Mouse (Mus musculus) forebrain, embryonic 13.5 days (tissue): Measurements from ENCODE around the gene Gm11437. TPM values are rescaled to one million over a fixed set of nuclear protein-coding genes. Genes with fewer than 3 reads are reported as not detected.

Experiments used
- ATAC-seq: fragments of 200-750 bp; cut with Nextera tagmentation; 2 replicates; pipeline ENCODE4 v1.8.0; 2017
- H3K27ac ChIP-seq: fragments of 300-500 bp; sonication (generic); 2 replicates; pipeline ENCODE4 v1.5.1; 2015; ENCODE audit warnings: inconsistent platforms, mild to moderate bottlenecking, moderate library complexity
- H3K27me3 ChIP-seq: fragments of 300-500 bp; sonication (generic); 2 replicates; pipeline ENCODE4 v1.6.1; 2015; ENCODE audit warnings: mild to moderate bottlenecking, inconsistent platforms
- H3K36me3 ChIP-seq: fragments of 300-500 bp; sonication (generic); 2 replicates; pipeline ENCODE4 v1.6.1; 2015; ENCODE audit warnings: mild to moderate bottlenecking, inconsistent platforms; ENCODE audit not compliant: poor library complexity, severe bottlenecking
- H3K4me1 ChIP-seq: fragments of 300-500 bp; sonication (generic); 2 replicates; pipeline ENCODE4 v1.6.1; 2015; ENCODE audit warnings: inconsistent platforms
- H3K4me2 ChIP-seq: fragments of 300-500 bp; sonication (generic); 2 replicates; pipeline ENCODE4 v1.6.1; 2015; ENCODE audit warnings: inconsistent platforms, mild to moderate bottlenecking, moderate library complexity
- H3K4me3 ChIP-seq: fragments of 300-500 bp; sonication (generic); 2 replicates; pipeline ENCODE4 v1.5.1; 2015; ENCODE audit warnings: mild to moderate bottlenecking, inconsistent platforms
- H3K9ac ChIP-seq: fragments of 300-500 bp; sonication (generic); 2 replicates; pipeline ENCODE4 v1.6.1; 2015; ENCODE audit warnings: mild to moderate bottlenecking, inconsistent platforms
- H3K9me3 ChIP-seq: fragments of 300-500 bp; sonication (generic); replicated peaks from 2 replicates; pipeline ENCODE4 v1.6.1; 2016; ENCODE audit warnings: inconsistent platforms
- WGBS: fragments of 180-500 bp; shearing (Covaris S2); methylation state at CpG from one replicate; pipeline ENCODE4 v1.1.7; 2015; 5-methylcytosine and 5-hydroxymethylcytosine counted together
- polyA plus RNA-seq: library from polyadenylated mRNA; unstranded; fragments of >200 nt; fragmentation: Nextera tagmentation; extraction: Ambion mirVana; gene quantifications from 2 replicates; pipeline ENCODE4 v1.2.1, GENCODE M21; 2015

Gm11437 gene
- polyA plus RNA-seq, 1 experiment from 2014 or later = not detected

DNA sequence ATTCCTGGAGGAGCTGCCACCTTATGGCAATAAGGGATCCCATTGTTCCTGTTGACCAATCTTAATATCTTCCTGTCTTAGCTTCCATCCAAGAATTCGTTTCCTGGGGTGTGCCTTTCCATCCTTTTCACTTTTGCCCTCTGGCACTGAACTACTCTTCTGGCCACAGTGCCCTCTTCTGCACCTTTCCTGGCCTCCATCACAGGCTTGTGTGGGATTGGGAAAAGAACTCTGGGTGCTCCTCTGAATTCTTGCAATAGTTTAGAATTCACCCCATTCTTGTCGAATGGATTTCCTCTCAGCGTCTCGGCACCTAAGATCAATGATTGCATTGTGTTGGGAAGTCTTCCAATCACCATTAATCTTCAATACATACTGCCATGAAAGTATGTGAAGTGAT is 11.3 kb upstream of the Gm11437 start:
- Histone ChIP-seq H3K9me3 (no peaks in the 10 kb centered on the region), H3K4me3 (peak overlapping the region; percentile 83), H3K36me3 (no peaks in the 10 kb centered on the region), H3K4me1 (peaks cover 28% of the 10 kb centered on the region), H3K27me3 (peaks cover 10% of the 10 kb centered on the region), H3K4me2 (peak overlapping the region; percentile 65), H3K9ac (peak overlapping the region; percentile 80; the same call in 1 of the 2 replicates), H3K27ac (no peak overlapping the region)
- WGBS = 46% methylated on average over 4 of the region's 4 CpGs
- no peak for ATAC-seq

DNA sequence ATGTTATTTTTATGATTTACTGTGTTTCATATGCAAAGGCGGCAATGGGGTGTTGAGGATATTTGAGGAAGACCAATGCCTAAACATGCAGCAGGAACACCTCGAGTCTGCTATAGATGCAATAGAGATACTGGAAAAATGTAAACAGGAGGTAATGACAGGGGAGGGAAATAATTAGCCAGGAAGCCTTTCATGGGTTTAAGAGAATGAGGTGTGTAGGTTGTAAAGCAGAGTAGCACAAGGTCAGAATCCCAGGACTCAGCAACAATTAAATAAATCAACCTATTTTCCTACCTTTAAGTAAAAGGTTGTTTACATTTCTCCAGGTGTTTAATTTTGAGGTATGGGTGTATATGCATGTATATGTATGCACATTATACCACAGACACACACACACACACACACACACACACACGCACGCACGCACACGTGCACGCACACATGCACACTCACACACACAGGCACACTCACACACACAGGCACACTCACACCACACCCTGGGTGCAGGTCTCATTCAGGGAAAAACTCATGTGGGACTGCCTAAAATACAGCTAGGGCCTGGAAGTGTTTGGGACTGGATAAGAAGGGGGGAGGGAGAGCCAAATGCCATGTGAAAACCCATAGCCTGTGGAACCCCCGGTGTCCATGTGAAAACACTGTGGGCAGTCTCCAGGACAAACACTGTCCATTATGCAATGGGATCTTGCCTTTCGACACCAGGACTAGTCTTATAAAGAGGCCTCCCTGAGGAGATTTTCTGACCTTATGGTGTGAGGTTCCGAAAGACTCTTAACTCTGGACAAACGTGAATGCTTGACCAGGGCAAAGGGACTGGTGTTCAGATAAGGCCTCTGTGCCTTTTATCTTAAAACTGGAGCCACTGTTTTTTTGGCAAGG is 5.5 kb upstream of the Gm11437 start:
- no peak overlapping the region for H3K27ac ChIP-seq
- H3K36me3 ChIP-seq = no peaks in the 10 kb centered on the region
- H3K4me1 ChIP-seq = peaks cover 7% of the 10 kb centered on the region
- H3K4me3 ChIP-seq = no peak overlapping the region
- no peak overlapping the region for H3K9ac ChIP-seq
- H3K9me3 ChIP-seq = no peaks in the 10 kb centered on the region
- peaks cover 8% of the 10 kb centered on the region for H3K27me3 ChIP-seq
- 64% methylated on average over 11 of the region's 11 CpGs for WGBS
- no peak overlapping the region for H3K4me2 ChIP-seq
- ATAC-seq = no peak

DNA sequence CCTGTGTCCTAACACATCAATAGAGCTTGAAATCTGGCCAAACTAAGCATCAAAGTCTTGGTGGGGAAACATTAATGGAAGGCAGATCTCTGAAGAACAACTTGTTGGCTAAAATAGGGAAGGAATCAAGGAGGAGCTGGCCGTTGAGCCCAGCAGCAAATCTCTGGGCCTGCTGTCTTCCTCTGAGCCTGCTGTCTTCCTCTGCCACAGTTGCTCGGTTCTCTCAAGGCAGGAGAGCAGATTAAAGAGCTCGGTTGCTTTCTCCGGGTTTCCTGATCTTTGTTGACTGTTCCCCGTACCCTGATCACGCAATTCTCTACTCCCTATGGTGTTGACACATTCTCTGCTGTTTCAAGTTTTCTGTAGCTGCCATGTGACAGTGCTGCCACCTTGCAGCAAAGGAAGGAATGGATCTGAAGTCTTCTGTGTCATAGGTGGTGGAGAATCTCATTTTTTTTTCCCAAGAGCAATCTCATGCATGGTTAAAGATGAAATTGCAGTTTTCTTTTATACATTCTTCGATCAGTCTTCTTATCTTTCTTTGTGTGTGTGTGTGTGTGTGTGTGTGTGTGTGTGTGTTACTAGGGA is 1.5 kb upstream of the Gm11437 start:
- H3K27me3 ChIP-seq = no peaks in the 10 kb centered on the region; the same call in none of the 2 replicates
- no peaks in the 10 kb centered on the region for H3K36me3 ChIP-seq
- H3K9me3 ChIP-seq = no peaks in the 10 kb centered on the region
- H3K4me3 ChIP-seq = no peak overlapping the region
- peaks cover 7% of the 10 kb centered on the region for H3K4me1 ChIP-seq
- no peak overlapping the region for H3K27ac ChIP-seq
- no peak overlapping the region for H3K9ac ChIP-seq
- WGBS = 25% methylated on average over 7 of the region's 7 CpGs
- no peak overlapping the region for H3K4me2 ChIP-seq
- no peak for ATAC-seq

DNA sequence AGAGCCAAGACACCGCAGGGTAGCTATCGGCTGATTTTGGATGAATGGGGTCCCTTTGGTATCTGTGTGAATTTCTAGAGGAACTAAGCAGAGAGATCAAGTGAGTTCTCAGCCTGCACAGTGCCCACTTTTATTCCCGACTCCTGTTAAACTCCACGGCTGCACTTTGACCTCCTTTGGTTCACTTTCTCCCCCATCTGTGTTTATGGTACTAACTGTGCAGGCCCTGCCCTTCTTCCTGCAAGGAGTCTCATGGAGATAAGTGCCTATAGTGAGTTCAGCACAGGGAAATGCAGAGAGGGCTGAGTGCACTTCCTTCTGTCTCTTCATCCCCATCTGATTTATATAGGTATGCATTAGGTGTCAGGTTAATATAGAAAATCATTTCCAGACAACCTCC is 2.7 kb downstream of the Gm11437 start:
- Histone ChIP-seq H3K4me1 (0 out of 2 replicates have a peak, but pooled peaks cover 2% of the 10 kb centered on the region), H3K27me3 (no peaks in the 10 kb centered on the region; the same call in 1 of the 2 replicates), H3K9me3 (no peaks in the 10 kb centered on the region), H3K27ac (no peak overlapping the region), H3K36me3 (no peaks in the 10 kb centered on the region), H3K4me3 (no peak overlapping the region), H3K4me2 (no peak overlapping the region), H3K9ac (no peak overlapping the region)
- WGBS = 74% methylated on average over 4 of the region's 4 CpGs
- no peak for ATAC-seq

DNA sequence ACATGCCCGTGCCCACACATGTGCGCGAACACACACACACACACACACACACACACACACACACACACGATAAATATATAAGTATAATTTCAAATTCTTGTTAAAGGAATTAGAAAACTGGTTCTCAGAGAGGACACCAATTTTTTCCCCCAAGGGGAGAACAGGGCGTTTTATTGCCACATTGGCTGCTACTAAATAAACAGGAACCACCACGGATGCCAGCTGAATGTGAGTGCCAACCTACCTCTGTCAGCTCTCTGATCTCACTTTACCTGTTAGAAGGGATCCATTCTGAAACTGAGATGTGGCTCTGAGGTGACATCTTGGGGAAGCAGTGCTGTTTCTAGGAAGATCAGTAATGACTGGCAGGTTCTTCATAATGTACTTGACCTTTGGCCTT is 3.2 kb downstream of the Gm11437 start:
- Histone ChIP-seq H3K27ac (no peak overlapping the region), H3K27me3 (no peaks in the 10 kb centered on the region), H3K4me1 (0 out of 2 replicates have a peak, but pooled peaks cover 2% of the 10 kb centered on the region), H3K4me2 (no peak overlapping the region), H3K9ac (no peak overlapping the region), H3K9me3 (no peaks in the 10 kb centered on the region), H3K4me3 (no peak overlapping the region), H3K36me3 (no peaks in the 10 kb centered on the region)
- no peak for ATAC-seq
- WGBS = 90% methylated on average over 6 of the region's 6 CpGs

DNA sequence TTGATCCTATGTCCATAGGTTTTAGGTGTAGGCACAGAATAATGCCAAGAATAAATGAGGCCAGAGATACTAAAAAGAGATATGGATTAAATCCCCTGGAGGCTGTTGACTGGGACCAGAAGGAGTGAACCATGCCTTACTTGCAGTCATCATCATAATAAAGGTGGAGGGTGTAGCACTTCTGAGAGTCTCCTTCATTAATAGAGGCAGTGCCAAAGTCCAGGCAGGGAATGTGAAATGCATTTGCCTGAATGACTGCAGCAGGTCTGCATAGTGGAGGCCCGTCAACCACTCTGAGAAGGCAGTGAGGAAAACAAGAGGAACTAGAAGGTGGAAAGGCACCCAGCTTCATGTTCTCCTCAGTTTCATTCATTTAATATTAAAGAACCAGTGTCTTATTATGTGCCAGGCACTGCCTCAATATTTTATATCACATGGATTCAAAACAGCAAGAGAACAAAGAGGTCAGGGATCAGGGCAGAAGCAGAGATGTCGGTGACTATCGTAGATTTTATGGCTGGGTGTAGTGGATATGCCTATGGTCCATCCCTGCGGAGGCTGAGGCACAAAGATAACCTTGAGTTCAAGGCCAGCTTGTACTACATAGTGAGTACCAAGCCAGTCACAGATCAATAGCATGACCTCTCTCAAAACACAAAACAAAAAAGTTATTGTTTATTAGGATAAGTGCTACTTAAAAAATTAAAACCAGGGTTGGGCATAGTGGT is 10.6 kb downstream of the Gm11437 start:
- Histone ChIP-seq H3K9ac (no peak overlapping the region), H3K9me3 (no peaks in the 10 kb centered on the region), H3K4me3 (no peak overlapping the region), H3K4me2 (no peak overlapping the region), H3K27me3 (no peaks in the 10 kb centered on the region), H3K4me1 (no peaks in the 10 kb centered on the region), H3K36me3 (no peaks in the 10 kb centered on the region), H3K27ac (no peak overlapping the region)
- 95% methylated on average over 4 of the region's 4 CpGs for WGBS
- no peak for ATAC-seq

DNA sequence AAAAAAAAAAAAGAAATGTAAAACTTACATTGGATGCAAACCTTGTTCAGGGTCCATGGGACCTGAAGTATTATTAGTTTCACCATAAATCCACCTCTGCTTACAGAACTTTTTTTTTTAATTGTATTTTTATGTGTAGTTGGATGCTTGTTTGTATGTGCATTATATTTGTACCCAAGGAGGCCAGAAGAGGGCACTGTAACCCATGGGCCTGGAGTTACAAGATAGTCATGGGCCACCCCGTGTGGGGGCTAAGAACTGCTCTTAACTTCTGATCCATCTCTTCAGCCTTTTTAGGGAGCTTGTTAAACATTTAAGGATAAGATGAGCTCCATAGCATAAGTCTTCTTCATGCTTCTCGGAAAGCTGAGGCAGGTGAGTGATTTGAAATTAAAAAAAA is 16.4 kb downstream of the Gm11437 start:
- Histone ChIP-seq H3K9me3 (no peaks in the 10 kb centered on the region), H3K27me3 (no peaks in the 10 kb centered on the region), H3K4me1 (peaks cover 8% of the 10 kb centered on the region), H3K4me3 (no peak overlapping the region), H3K27ac (no peak overlapping the region), H3K9ac (no peak overlapping the region), H3K36me3 (no peaks in the 10 kb centered on the region), H3K4me2 (no peak overlapping the region)
- 68% methylated on average over 2 of the region's 2 CpGs for WGBS
- no peak for ATAC-seq

DNA sequence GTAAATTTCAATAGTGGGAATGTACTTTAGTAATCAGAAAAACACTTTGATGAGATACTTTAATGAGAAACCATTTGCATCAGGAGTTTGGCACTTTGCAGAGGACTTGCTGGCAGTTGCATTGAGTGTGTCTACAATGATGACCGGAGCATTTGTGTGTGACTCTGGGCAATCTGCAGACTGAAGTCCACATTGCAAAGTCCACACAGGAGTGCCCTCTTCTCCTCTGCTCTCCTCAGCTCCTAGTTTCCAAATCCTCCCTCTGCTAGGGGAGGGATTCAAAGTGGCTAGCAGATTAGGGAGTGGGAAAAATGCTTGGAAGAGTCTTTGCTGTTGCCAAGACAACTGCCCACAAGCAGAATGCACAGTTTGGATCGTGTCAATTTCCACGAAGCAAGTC is 21.2 kb downstream of the Gm11437 start:
- no peak overlapping the region for H3K4me3 ChIP-seq
- no peaks in the 10 kb centered on the region for H3K36me3 ChIP-seq
- ATAC-seq = no peak
- peaks cover 8% of the 10 kb centered on the region for H3K4me1 ChIP-seq
- no peak overlapping the region for H3K4me2 ChIP-seq
- 42% methylated on average over 3 of the region's 3 CpGs for WGBS
- H3K27me3 ChIP-seq = no peaks in the 10 kb centered on the region
- H3K27ac ChIP-seq = no peak overlapping the region
- no peak overlapping the region for H3K9ac ChIP-seq
- H3K9me3 ChIP-seq = no peaks in the 10 kb centered on the region

DNA sequence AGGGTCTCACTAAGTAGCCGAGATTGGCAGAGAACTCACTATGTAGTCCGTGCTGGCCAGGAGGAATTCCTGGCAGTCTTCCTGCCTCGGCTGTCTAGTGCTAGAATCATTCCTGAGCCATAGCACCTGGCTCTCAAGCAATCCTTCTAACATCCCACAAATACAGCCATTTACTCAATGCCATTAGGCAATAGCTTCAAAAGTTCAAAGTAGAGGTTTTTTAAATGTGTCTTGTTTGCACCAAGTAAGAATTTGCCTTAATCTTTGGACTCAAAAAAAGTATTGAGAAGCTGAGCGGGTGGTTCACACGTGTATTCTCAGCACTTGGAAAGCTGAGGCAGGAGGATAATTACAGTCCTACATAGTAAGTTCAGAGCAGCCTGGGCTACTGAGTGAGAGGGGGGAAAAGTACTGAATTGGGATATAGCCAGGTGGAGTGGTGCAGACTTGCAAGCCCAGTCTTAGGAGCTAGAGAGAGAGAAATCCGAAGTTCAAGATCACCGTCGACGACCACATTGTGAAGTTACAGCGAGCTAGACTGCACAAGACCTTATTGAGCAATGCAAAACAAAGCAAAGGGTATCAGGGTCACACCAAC is 22.0 kb downstream of the Gm11437 start:
- 65% methylated on average over 10 of the region's 10 CpGs for WGBS
- no peak overlapping the region for H3K9ac ChIP-seq
- no peaks in the 10 kb centered on the region for H3K27me3 ChIP-seq
- H3K36me3 ChIP-seq = no peaks in the 10 kb centered on the region
- H3K4me3 ChIP-seq = no peak overlapping the region
- ATAC-seq = no peak
- no peak overlapping the region for H3K27ac ChIP-seq
- no peak overlapping the region for H3K4me2 ChIP-seq
- peaks cover 8% of the 10 kb centered on the region for H3K4me1 ChIP-seq
- no peaks in the 10 kb centered on the region for H3K9me3 ChIP-seq

DNA sequence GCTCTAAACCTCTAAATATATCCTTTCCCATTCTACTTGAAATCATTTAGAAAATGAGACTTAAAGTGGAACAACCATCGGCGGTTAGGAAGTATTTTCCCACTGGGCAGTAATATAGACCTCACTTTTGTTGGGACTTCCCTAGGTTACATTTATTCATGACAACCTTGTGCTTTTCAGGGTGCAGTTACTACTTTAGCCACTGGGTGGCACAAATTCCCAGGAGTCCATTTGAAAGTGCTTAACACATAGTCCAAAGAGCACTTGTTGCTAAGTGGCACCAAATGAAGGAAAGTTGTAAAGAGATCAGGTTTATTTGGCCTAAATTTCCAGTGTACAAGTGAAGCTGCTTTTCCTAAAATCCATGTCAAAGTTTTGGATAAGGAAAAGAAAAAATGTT is 25.5 kb downstream of the Gm11437 start:
- no peak overlapping the region for H3K9ac ChIP-seq
- H3K36me3 ChIP-seq = no peaks in the 10 kb centered on the region
- H3K4me1 ChIP-seq = peaks cover 10% of the 10 kb centered on the region
- 51% methylated on average over 2 of the region's 2 CpGs for WGBS
- H3K27ac ChIP-seq = no peak overlapping the region
- H3K4me2 ChIP-seq = no peak overlapping the region
- ATAC-seq = no peak
- no peaks in the 10 kb centered on the region for H3K27me3 ChIP-seq
- H3K9me3 ChIP-seq = no peaks in the 10 kb centered on the region
- H3K4me3 ChIP-seq = no peak overlapping the region

DNA sequence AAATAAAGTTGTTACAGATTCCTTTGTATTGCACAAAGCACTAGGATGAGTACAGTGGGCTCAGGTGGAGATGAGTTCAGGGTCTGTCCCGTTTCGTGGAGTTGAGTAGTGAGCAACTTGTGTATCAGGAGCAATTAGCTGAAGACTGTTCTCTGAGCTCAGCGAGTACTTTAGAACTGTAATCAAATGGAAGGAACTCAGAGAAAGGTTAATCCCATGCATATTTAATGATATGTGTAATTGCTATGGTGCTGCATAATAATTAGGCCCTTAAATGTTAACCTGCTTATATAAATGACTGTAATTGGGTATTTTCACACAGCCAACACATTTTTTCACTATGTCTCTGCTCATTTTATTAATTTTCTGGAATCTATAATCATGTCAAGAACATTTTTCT is 30.8 kb downstream of the Gm11437 start:
- Histone ChIP-seq H3K9me3 (no peaks in the 10 kb centered on the region), H3K9ac (no peak overlapping the region), H3K27ac (0 out of 2 replicates have a peak overlapping the region, but pooled peaks have one; percentile 1), H3K4me3 (no peak overlapping the region), H3K36me3 (no peaks in the 10 kb centered on the region), H3K4me2 (no peak overlapping the region), H3K4me1 (peaks cover 19% of the 10 kb centered on the region), H3K27me3 (no peaks in the 10 kb centered on the region)
- 31% methylated on average over 3 of the region's 3 CpGs for WGBS
- no peak for ATAC-seq
